In the genomic region with DNA sequence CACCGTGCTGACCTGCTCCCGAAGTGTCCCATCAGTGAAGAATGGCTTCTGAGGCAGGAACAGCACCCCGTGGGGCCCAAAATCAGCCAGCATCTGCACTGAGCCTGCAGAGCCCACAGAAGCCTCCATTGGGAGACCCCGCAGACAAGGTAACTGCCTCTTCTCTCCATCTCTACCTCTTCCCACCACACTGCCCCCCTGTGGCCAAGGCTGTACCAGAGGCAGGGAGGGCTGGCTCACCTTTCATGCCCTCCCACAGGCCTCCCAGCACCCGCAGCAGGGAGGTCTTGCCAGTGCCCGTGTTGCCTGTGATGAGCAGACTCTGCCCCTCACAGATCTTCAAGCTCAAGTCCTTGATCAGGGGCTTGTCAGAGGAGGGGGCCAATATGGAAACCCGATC, we compare ENCODE assay signal across 10 mouse cellular contexts. TPM values are rescaled to one million over a fixed set of nuclear protein-coding genes. Genes with fewer than 3 reads are reported as not detected.
DNase-seq lines count a peak whose midpoint lies in the region; ATAC-seq and TF ChIP-seq lines count a peak whose summit lies in the region.
"Had no signal": no experiment of that assay in that cellular context is flagged by ENCODE, and none has a peak within 500 bp of the region (broad histone marks: within the 10 kb centered on the region; RNA-seq: fewer than 3 reads in every experiment).

No protein-coding gene starts in this region.

- peaks cover 60% of the 10 kb centered on the region for H3K36me3 ChIP-seq in intestine, postnatal 0 days (ENCODE audit: control insufficient read depth, insufficient read depth)
- H3K36me3 ChIP-seq in intestine, embryonic 15.5 days: peaks cover 4% of the 10 kb centered on the region

- 79% methylated on average over 7 of the region's 7 CpGs for WGBS in intestine, postnatal 0 days
- WGBS in intestine, embryonic 15.5 days: 78% methylated on average over 7 of the region's 7 CpGs

- no peaks in the 10 kb centered on the region for H3K9me3 ChIP-seq in intestine, postnatal 0 days (ENCODE audit: control insufficient read depth)
- H3K9me3 ChIP-seq in intestine, embryonic 15.5 days: no peaks in the 10 kb centered on the region

- no peaks in the 10 kb centered on the region for H3K4me1 ChIP-seq in intestine, postnatal 0 days (replicated peaks; ENCODE audit: control insufficient read depth, insufficient read depth, low read length)
- no peaks in the 10 kb centered on the region for H3K4me1 ChIP-seq in intestine, embryonic 15.5 days (replicated peaks)

- no peak overlapping the region for H3K27ac ChIP-seq in intestine, postnatal 0 days (ENCODE audit: low read depth, low read length)
- H3K27ac ChIP-seq in intestine, embryonic 15.5 days: no peak overlapping the region

- peak; percentile 69 for TF ChIP-seq CTCF in intestine, postnatal 0 days (IDR thresholded peaks at IDR 0.05; ENCODE audit: low read depth)
- peak; percentile 32; the same call in 1 of the 2 replicates for TF ChIP-seq CTCF in brain, embryonic 14.5 days (IDR thresholded peaks at IDR 0.05; ENCODE audit: borderline replicate concordance, extremely low read depth, insufficient read depth, insufficient read length)

- no peak for TF ChIP-seq POLR2A in brain, embryonic 14.5 days (IDR thresholded peaks at IDR 0.05; ENCODE audit: borderline replicate concordance, extremely low read depth, insufficient read depth, insufficient read length, poor library complexity, severe bottlenecking)

- H3K4me2 ChIP-seq in intestine, postnatal 0 days (replicated peaks; ENCODE audit: low read depth): no peak overlapping the region
- no peak overlapping the region for H3K4me2 ChIP-seq in intestine, embryonic 15.5 days (replicated peaks)

- no peak overlapping the region for H3K9ac ChIP-seq in intestine, postnatal 0 days (ENCODE audit: low read depth, low read length)
- H3K9ac ChIP-seq in intestine, embryonic 15.5 days: no peak overlapping the region

- ATAC-seq in intestine, postnatal 0 days: no peak
- ATAC-seq in intestine, embryonic 15.5 days: no peak
- ATAC-seq: forebrain, embryonic 14.5 days had no signal

- DNase-seq in right cerebral cortex, postnatal 4 days: peak; percentile 23
- DNase-seq in right cerebral cortex, postnatal 14 days: no peak
- no peak for DNase-seq in brain, embryonic 14.5 days (ENCODE audit: low read depth)
- DNase-seq in thymus, postnatal 14 days: peak; percentile 52
- no peak for DNase-seq in frontal cortex, postnatal 14 days (ENCODE audit: low spot score in 2 of 2)

- no peak overlapping the region for H3K4me3 ChIP-seq in intestine, postnatal 0 days (ENCODE audit: low read depth, low read length)
- H3K4me3 ChIP-seq in intestine, embryonic 15.5 days (replicated peaks): no peak overlapping the region

- H3K27me3 ChIP-seq in intestine, postnatal 0 days (replicated peaks; ENCODE audit: control insufficient read depth, insufficient read depth, low read length): no peaks in the 10 kb centered on the region
- H3K27me3 ChIP-seq in intestine, embryonic 15.5 days (replicated peaks): no peaks in the 10 kb centered on the region

RNA-seq across cellular contexts. Expression of gene Abcd4, which starts 11.4 kb away (rescaled TPM):
- polyA plus RNA-seq in intestine, postnatal 0 days (2015; fragmentation: Nextera tagmentation; extraction: Ambion mirVana): 16.8 and 20.4 TPM in 2 replicates
- polyA plus RNA-seq in intestine, embryonic 15.5 days (2015; fragmentation: Nextera tagmentation; extraction: Ambion mirVana): 16.5 and 20.8 TPM in 2 replicates
- polyA plus RNA-seq in brain, embryonic 14.5 days (2012; rRNA removed): 25.1 and 34.0 TPM in 2 replicates

RNA-seq across cellular contexts. Expression of gene Vrtn, which starts 35.0 kb away (rescaled TPM):
- not detected in 2 replicates for polyA plus RNA-seq in intestine, postnatal 0 days (2015; fragmentation: Nextera tagmentation; extraction: Ambion mirVana)
- not detected in 2 replicates for polyA plus RNA-seq in intestine, embryonic 15.5 days (2015; fragmentation: Nextera tagmentation; extraction: Ambion mirVana)
- polyA plus RNA-seq in brain, embryonic 14.5 days (2012; rRNA removed): 0.03 TPM in 1 of 2 replicates, not detected in the other
- polyA plus RNA-seq: forebrain, embryonic 14.5 days; neural tube, embryonic 14.5 days; stomach, embryonic 14.5 days had no signal

RNA-seq across cellular contexts. Expression of gene Vsx2, which starts 36.3 kb away (rescaled TPM):
- polyA plus RNA-seq in intestine, postnatal 0 days (2015; fragmentation: Nextera tagmentation; extraction: Ambion mirVana): not detected in 2 replicates
- polyA plus RNA-seq in intestine, embryonic 15.5 days (2015; fragmentation: Nextera tagmentation; extraction: Ambion mirVana): not detected in 2 replicates
- polyA plus RNA-seq in brain, embryonic 14.5 days (2012; rRNA removed): 2.5 and 5.8 TPM in 2 replicates
- polyA plus RNA-seq: forebrain, embryonic 14.5 days; stomach, embryonic 14.5 days had no signal

Comparison
In these comparisons a context has a peak if more than half of its experiments do, and no peak if none do; other contexts are left out.
1. DNase-seq: peak in right cerebral cortex, postnatal 4 days (single experiment) and thymus, postnatal 14 days (single experiment); none in right cerebral cortex, postnatal 14 days (single experiment), brain, embryonic 14.5 days (single experiment) and frontal cortex, postnatal 14 days (0 of 2).